Mouse (Mus musculus) Patski (cell line): ENCODE results near the gene Trim11. TPM values are rescaled to one million over a fixed set of nuclear protein-coding genes. Genes with fewer than 3 reads are reported as not detected.

Source experiments
- ATAC-seq: fragments of 100-300 bp; one replicate; pipeline ENCODE4 v1.8.0; 2021
- CTCF ChIA-PET: fragments of 350-600 bp; sonication (Branson Sonifier 250); formaldehyde crosslinking; loops from one replicate; lab custom pipeline; 2022; ENCODE audit warnings: inconsistent platforms; lab: Charles Lee
- POLR2A ChIA-PET: fragments of 350-600 bp; sonication (Branson Sonifier 250); formaldehyde crosslinking; loops from one replicate; lab custom pipeline; 2022; ENCODE audit warnings: antibody characterized with exemption, inconsistent platforms; lab: Charles Lee
- DNase-seq: peaks from one replicate; pipeline ENCODE4 v3.0.0-alpha.2; 2011; ENCODE audit warnings: low read depth, low spot score
- H3K27me3 ChIP-seq: fragments of 371-371 bp; one replicate; pipeline ENCODE4 v1.5.1; 2021
- CTCF ChIP-seq: fragments of 100-300 bp; IDR thresholded peaks from one replicate; pipeline ENCODE4 v1.5.1; 2021
- in situ Hi-C: fragments of 300-500 bp; cut with MboI; formaldehyde crosslinking; loops from 3 replicates; pipeline ENCODE4 v1.11.1; 2018; ENCODE audit warnings: low pct_unique_long_range_greater_than_20kb, mixed read lengths
- polyA plus RNA-seq: library from polyadenylated mRNA; unstranded; gene quantifications from one replicate; pipeline ENCODE4 v1.2.3, GENCODE M21; 2021

Trim11 gene
- polyA plus RNA-seq, 1 experiment from 2014 or later = 29.2 TPM

- in situ Hi-C loops = no loop called here
- TF ChIP-seq CTCF = no peak
- CTCF ChIA-PET = no interaction called here
- H3K27me3 ChIP-seq = no peaks in the 10 kb centered on the region
- DNase-seq (no peak), ATAC-seq (no peak)
- POLR2A ChIA-PET = interaction anchor here (1.0 kb wide), 1 partner anchor 11 kb away, joined by 4 read pairs; the partner anchor contains the start of gene Trim11
Observed at GRCm38 (mm10) chr11:58989166-58989565, 11.3 kb downstream of the Trim11 start.

- peak; percentile 27 for ATAC-seq
- no peaks in the 10 kb centered on the region for H3K27me3 ChIP-seq
- CTCF ChIA-PET = no interaction called here
- no peak for TF ChIP-seq CTCF
- in situ Hi-C loops = no loop called here
- no peak for DNase-seq
- POLR2A ChIA-PET = no interaction called here
Observed at GRCm38 (mm10) chr11:58990141-58990540, 12.2 kb downstream of the Trim11 start.

- in situ Hi-C loops = no loop called here
- no peak for DNase-seq
Observed at GRCm38 (mm10) chr11:58990794-58991193, 12.9 kb downstream of the Trim11 start.

GRCm38 (mm10) chr11:58991911-58992310, 14.0 kb downstream of the Trim11 start:
- H3K27me3 ChIP-seq = no peaks in the 10 kb centered on the region
- ATAC-seq (no peak), DNase-seq (no peak)
- TF ChIP-seq CTCF = no peak
- POLR2A ChIA-PET = no interaction called here
- CTCF ChIA-PET = no interaction called here
- in situ Hi-C loops = no loop called here

More at GRCm38 (mm10) chr11:58990794-58991193, 12.9 kb downstream of the Trim11 start:
- ChIA-PET CTCF (no interaction called here), POLR2A (no interaction called here)
- no peak for TF ChIP-seq CTCF
- ATAC-seq = no peak
- H3K27me3 ChIP-seq = no peaks in the 10 kb centered on the region

- CTCF ChIA-PET = no interaction called here
- no peaks in the 10 kb centered on the region for H3K27me3 ChIP-seq
- POLR2A ChIA-PET = no interaction called here
- no peak for TF ChIP-seq CTCF
- ATAC-seq (no peak), DNase-seq (no peak)
- in situ Hi-C loops = no loop called here
Observed at GRCm38 (mm10) chr11:58993091-58993670, 15.3 kb downstream of the Trim11 start.

DNA sequence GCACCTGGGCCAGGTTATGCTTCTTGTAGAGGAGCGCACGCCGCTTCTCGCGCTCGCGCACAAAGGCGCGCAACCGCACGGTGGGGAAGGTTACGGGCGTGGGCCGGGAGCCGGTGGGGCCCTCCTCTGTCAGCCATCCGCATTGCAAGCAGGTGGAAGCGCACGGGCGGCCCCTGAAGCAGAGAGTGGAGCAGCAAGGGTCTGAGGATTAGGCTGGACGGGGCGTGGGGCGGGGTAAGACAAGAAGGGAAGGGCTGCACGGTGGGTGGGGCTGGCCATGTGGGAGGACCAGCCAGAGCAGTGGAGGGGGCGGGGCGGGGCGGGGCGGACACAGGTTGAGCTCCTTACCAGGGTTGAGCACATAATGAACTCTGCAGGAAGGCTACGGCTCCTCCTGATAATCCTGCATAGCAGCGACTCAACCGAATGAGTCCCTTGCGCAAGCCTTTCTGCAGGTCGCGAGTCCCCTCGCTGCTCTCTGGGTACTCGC, 16.5 kb downstream of the Trim11 start:
- no peak for DNase-seq
- POLR2A ChIA-PET = no interaction called here

DNA sequence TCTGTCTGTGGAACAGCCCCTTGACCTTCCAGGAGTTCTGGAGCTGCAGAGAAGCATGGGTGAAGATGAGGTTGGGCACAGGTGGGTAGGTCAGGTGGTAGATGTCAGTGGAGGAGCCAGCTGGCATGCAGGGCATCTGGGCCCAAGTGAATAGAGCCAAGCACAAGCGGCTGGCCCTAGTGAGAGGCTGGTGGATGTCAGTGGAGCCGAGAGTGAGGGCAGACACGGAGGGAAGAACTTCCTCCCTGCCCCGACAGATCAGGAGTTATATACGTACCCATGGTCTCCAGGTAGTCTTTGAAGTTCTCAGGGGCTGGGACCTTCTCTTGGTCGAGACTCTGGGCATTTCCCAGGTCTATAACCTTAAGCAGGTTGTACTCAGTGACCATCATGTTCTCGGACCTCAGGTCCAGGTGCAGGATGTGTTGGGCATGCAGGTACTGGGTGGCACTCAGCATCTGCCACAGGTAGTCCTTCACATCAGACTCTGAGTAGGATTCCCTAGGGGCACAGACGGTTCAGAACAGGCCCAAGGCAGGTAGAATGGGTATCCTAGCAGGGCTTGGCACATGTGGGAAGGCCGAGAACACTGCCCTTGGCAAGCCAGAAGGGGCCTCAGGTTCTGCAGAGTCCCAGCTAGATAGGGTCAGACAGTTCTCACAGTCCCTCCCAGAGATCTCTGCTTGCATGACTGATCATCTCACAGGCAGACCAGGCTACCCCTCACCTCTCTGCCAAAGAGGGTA, 17.3 kb downstream of the Trim11 start:
- DNase-seq (no peak), ATAC-seq (no peak)
- ChIA-PET POLR2A (no interaction called here), CTCF (no interaction called here)
- TF ChIP-seq CTCF = no peak
- in situ Hi-C loops = no loop called here
- peaks cover 7% of the 10 kb centered on the region for H3K27me3 ChIP-seq

More for the DNA sequence above, 16.5 kb downstream of the Trim11 start:
- in situ Hi-C loops = no loop called here
- no peak for ATAC-seq
- CTCF ChIA-PET = no interaction called here
- peaks cover 3% of the 10 kb centered on the region for H3K27me3 ChIP-seq
- no peak for TF ChIP-seq CTCF

- TF ChIP-seq CTCF = no peak
- ATAC-seq = no peak
- POLR2A ChIA-PET = no interaction called here
- no peak for DNase-seq
- in situ Hi-C loops = no loop called here
- peaks cover 13% of the 10 kb centered on the region for H3K27me3 ChIP-seq
- CTCF ChIA-PET = no interaction called here
Observed at GRCm38 (mm10) chr11:58995807-58996370, 18.0 kb downstream of the Trim11 start.

- TF ChIP-seq CTCF = no peak
- ATAC-seq = no peak
- H3K27me3 ChIP-seq = peaks cover 16% of the 10 kb centered on the region
- CTCF ChIA-PET = no interaction called here
- no peak for DNase-seq
- in situ Hi-C loops = no loop called here
- POLR2A ChIA-PET = no interaction called here
Observed at GRCm38 (mm10) chr11:58997541-58997940, 19.6 kb downstream of the Trim11 start.

GRCm38 (mm10) chr11:58999158-58999557, 21.3 kb downstream of the Trim11 start:
- DNase-seq (no peak), ATAC-seq (no peak)
- POLR2A ChIA-PET = no interaction called here
- CTCF ChIA-PET = no interaction called here
- peaks cover 16% of the 10 kb centered on the region for H3K27me3 ChIP-seq
- in situ Hi-C loops = no loop called here
- no peak for TF ChIP-seq CTCF

DNA sequence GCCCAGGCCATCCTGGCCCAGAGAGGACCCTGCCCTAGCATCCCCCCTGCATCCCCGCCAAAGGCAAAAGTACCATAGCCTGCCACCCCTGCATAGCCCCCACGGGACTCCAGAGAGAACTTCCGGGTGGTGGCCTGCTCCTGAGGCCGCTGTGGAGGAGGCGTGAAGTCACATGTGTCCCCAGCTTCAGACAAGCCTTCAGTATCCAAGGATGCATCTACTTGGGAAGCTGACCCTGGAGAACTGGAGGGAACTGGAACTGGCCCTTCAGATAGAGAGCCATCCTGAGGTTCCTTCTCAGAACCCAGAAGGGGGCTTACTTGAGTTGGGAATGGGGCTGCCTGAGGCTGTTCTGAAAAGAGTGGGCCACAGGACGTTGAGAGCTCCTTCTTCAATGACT, 21.9 kb downstream of the Trim11 start:
- ChIA-PET CTCF (no interaction called here), POLR2A (no interaction called here)
- in situ Hi-C loops = no loop called here
- peaks cover 16% of the 10 kb centered on the region for H3K27me3 ChIP-seq
- DNase-seq (no peak), ATAC-seq (no peak)
- no peak for TF ChIP-seq CTCF
